Mouse (Mus musculus) activated CD4-positive, CD25-positive, alpha-beta regulatory T cell, adult 9 weeks (primary cell): Measurements from ENCODE around the gene Mboat2. TPM values are rescaled to one million over a fixed set of nuclear protein-coding genes. Genes with fewer than 3 reads are reported as not detected.

Experiments used
- polyA plus RNA-seq: library from polyadenylated mRNA; unstranded; fragments of 100-300 nt; shearing (Covaris generic); gene quantifications from one replicate; pipeline ENCODE4 v1.2.1, GENCODE M21; 2017

Gene Mboat2
- 0.15 TPM for polyA plus RNA-seq

DNA sequence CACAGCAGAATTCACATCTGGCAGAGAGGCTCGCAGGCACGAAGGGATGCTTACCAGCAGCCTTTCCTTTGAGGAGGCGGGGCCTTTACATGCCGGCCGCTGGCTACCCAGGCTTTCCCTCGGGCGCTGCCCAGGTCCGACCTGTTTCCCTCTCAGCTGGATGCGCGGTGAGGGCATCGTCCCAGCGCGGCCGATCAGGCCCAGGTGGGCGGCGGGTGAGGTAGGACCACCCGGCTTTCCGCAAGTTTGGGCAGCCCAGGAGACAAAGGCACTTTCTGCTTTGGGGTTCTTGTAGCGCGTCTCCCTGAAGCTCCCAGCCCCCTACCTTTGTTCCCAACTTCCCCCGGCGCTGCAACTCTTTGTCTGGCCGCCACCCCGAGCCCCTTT is at the start of gene Mboat2:
Gene Mboat2 (plus strand): TSS at position 114 of the 387 bp plus-strand sequence.

DNA sequence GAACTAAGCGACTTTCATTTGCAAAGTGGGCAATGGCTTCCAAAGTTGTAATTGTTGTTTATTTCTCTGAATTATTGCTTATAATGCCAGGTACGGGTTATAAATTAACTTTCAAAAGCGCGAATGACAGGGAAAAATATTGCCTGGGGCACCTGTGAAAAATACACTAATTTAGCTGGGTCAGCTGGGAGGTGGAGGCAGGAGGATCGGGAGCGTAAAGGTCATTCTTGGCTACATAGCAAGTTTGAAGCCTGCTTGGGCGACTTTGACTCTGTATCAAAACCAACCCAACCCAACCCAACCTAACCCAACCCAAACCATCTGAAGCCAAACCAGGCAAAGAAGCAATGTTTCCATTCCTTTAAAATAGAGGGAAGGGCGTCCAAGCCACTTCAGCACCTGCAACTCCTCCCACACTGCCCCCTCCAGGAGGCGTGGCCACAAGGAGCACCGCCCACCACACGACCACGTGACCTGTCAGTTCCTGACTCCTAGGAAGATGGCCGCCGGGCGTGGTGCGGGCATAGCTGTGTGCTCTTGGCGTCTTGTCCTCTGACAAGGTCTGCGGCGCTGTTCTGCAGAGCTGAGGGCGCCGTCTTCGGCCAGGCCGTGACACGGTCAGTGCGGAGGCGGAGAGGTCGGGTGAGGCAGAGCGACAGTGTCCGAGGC is 143.9 kb downstream of the Mboat2 start, which contains the start of gene Kidins220:
Gene Kidins220 (plus strand): TSS at position 480 of the 669 bp plus-strand sequence.

Other genes starting within 250 kb of the Mboat2 start
- 1.8 TPM for gene Klf11, start 179.6 kb upstream of the Mboat2 start, polyA plus RNA-seq
- gene Cys1, start 149.1 kb upstream of the Mboat2 start, polyA plus RNA-seq = not detected
- gene Rrm2, start 122.6 kb upstream of the Mboat2 start, polyA plus RNA-seq = 46.8 TPM
- gene Kidins220, start 144.0 kb downstream of the Mboat2 start, polyA plus RNA-seq = 63.3 TPM